Mouse (Mus musculus) splenic B cell, adult 2 months (primary cell): ENCODE measurements around the gene Dhh.
A peak's percentile ranks its signal among the peaks of the same experiment; 100 is the strongest.
"Not testable (repeated sequence)": the region's sequence is repeated elsewhere in the genome, so short reads cannot be mapped to it uniquely, and the experiment has no call there.

Source experiments
- DNase-seq: peaks from one replicate; pipeline ENCODE4 v3.0.0-alpha.2; 2011; ENCODE audit warnings: low read depth, low spot score
- H3K27me3 ChIP-seq: 2 replicates; pipeline ENCODE4 v1.6.1; 2012; ENCODE audit warnings: mild to moderate bottlenecking, low read length, moderate library complexity, mixed read lengths; ENCODE audit not compliant: control insufficient read depth, poor library complexity, insufficient read depth, severe bottlenecking
- H3K36me3 ChIP-seq: 2 replicates; pipeline ENCODE4 v1.6.1; 2012; ENCODE audit warnings: mild to moderate bottlenecking, low read length, moderate library complexity, mixed read lengths; ENCODE audit not compliant: control insufficient read depth, poor library complexity, insufficient read depth, severe bottlenecking

The Dhh gene

DNA sequence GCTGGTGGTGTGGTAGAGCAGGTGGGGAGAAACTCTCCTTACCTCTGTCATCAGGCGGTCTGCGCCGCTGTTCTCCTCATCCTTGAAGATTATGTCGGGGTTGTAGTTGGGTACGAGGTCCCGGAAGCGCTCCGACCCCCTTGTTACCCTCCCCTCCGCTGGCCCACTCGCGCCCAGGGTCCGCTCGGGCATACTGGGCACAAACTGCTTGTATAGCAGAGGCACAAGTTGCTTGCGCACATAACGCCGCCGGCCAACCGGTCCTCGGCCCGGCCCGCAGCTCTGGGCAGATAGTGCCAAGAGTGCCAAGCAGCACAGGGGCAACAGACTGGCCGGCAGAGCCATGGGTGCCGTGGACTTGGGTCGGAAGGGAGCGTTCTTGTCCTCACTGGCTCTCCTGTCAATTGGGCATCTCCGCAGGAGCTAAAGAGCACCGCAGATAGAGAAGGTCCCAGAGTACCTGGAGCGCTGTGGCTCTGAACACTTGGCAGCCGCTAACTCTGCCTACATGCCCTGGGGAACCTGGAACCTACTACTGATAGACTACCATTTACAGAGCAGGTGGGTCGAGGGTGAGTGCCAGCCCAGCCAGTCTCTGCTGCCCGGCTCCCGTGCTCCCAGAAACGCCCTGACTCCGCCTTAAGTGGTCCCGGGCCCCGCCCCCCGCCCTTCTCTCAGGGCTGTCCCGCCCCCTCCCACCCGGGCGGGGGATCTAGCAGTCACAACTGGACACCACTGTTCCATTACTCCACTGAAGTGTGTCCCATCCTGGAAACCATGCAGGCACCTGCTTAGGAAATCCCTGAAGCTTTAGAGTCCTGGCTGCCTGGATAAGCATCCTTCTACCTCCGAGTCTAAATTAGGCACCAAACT, at the start of gene Dhh:
Gene Dhh (minus strand): TSS at position 613 of the 873 bp plus-strand sequence.
- H3K27me3 ChIP-seq, result peaks cover 2% of the 10 kb centered on the region; the same call in 1 of the 2 replicates
- H3K36me3 ChIP-seq, result no peaks in the 10 kb centered on the region
- no peak for DNase-seq

DNA sequence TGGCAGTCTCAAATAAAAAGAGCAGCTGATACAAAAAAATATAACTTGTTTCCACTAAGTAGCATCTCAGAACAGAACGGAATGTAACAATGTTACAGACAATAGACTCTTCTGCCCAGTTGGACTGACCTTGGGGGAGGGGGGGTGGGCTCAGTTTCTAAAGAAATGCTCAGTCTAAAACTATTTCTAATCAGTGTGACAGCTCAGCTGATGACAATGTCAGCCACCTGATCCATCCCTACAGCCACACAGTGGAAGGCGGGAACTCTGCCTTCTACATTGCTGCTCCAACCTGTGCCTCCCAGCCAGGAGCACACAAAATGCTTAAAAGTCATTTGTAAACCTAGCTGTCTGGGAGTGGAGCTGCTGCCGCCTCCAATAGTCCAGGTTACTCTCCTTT, 49.5 kb upstream of the Dhh start:
- Histone ChIP-seq H3K36me3 (no peaks in the 10 kb centered on the region), H3K27me3 (no peaks in the 10 kb centered on the region)
- no peak for DNase-seq

DNA sequence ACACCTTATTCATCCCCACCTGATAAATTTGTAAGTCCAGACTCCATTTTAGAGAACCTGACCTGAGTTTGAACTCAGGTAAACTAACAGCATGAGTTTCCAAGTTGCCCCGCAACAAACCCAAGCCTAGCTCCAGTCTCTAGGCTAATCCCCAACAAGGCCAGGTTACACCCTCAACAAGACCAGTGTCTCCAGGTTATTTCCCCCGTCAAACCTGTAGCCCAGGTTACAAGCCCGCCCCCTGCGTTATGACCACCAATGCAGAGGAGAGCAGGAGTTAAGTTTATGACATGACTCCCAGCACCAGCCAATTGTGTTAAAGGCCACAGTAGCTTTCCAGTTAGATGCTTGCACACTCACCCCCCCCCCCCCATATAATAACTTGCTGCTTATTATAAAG, 44.8 kb upstream of the Dhh start:
- no peaks in the 10 kb centered on the region for H3K36me3 ChIP-seq
- no peak for DNase-seq
- no peaks in the 10 kb centered on the region for H3K27me3 ChIP-seq

DNA sequence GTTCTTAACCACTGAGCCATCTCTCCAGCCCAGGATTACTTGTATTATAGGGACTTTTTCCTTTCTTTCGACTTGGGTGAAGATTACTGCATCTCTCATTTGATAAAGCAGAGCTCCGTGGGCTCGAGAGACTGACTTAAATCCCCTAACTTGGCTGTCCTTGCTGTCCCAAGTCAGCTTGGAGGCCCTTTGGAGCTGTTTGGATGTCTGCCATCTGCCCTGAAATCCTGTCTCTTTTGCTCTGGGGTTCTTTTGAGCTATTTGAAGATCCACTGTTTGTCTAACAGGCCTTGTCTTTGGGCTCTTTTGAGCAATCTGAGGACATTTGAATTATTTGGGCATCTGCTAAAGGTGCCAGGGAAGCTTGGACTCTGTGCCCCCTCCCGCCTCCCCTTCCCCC, 43.7 kb upstream of the Dhh start:
- H3K27me3 ChIP-seq, result no peaks in the 10 kb centered on the region
- DNase-seq, result no peak
- H3K36me3 ChIP-seq, result no peaks in the 10 kb centered on the region

DNA sequence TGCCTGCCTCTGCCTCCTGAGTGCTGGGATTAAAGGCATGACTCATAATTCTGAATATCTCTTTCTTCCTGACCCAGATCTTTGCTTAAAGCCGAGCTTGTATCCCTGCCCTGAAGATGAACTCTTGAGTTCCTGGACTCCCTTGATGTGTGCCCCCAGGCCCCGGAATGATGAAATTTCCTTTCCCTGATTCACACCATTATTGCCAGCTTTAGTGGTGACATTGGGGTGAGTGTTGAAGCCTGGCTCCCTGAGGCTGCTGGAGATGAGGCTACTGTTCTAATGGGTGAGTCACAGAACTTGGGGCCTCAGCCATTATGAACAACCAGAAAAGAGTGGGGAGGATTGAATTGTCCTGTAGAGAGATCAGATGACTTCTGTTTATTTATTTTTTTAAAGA, 43.2 kb upstream of the Dhh start:
- no peak for DNase-seq
- H3K36me3 ChIP-seq, result no peaks in the 10 kb centered on the region
- H3K27me3 ChIP-seq, result no peaks in the 10 kb centered on the region

DNA sequence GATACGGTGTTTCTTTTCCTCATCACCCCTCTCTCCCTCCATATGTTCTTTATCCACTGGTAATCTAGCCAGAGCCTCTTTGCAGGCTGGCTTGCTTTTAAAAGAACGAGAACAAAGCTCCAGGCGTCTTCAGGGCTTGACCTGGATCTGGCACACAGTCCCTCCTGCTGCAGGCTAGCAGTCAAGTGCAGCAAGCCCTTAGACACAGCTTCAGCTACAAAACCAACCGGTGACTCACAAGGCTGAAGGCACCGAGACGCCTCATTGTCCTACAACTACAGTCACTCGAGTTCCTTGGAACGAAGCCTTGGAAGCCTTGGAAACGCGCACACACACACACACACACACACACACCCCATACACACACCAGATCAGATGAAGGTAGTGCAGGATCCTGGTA, 42.5 kb upstream of the Dhh start:
- no peak for DNase-seq
- Histone ChIP-seq H3K36me3 (no peaks in the 10 kb centered on the region), H3K27me3 (no peaks in the 10 kb centered on the region)

DNA sequence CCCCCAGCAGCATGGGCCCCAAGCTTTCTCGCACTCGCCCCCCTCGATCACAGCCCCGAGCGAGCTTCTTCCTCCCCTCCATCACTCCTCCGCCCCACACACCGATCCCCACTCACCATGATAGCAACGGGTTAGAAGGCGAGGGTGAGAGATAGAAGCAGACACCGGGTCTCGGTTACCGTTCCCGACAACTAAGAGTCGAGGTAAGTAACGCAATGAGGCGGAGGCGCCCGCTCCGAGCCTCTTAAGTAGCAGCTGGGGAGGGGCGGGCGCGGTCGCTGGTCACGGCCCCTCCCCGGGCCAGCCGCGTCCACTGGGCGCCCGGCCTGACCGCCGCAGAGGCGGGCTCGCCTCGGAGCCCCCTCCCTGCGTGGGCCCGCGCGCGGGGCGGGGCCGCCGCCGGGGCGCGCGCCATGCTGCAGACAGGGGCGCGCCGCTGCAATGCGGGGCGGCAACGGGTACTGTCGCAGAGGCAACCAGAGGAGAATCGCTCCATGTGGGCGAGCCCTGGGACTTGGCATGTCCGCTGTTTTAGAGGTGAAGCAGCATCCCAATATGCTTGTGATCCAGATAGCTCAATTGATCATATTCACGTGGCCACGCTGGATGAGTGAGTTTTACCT, 36.0 kb upstream of the Dhh start, which contains the start of gene Tuba1b:
Gene Tuba1b (minus strand): TSS at position 349 of the 623 bp plus-strand sequence.
- DNase-seq, result peak; percentile 90
- H3K27me3 ChIP-seq, result peaks cover 2% of the 10 kb centered on the region; the same call in 1 of the 2 replicates
- 0 out of 2 replicates have a peak, but pooled peaks cover 4% of the 10 kb centered on the region for H3K36me3 ChIP-seq

DNA sequence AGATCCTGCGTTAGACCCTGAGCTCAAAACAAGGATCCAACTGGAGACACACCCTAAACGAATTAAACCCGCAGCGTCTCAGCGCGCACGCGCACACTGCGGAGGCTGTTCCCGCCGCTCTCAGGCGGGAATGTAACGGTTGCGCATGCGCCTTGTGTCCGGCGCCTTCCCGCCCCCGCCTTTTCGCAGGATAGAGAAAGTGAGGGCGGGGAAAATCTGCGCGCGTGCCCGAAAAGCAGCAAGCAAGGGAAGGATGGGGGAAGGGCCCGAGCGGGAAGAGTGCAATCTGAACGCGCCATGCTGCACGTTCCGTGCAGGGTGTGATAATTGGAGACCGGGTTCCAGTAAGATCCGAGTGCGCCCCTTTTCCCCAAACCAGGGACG, 35.5 kb upstream of the Dhh start:
- H3K36me3 ChIP-seq, result 0 out of 2 replicates have a peak, but pooled peaks cover 4% of the 10 kb centered on the region
- DNase-seq, result peak; percentile 90
- peaks cover 2% of the 10 kb centered on the region; the same call in 1 of the 2 replicates for H3K27me3 ChIP-seq

DNA sequence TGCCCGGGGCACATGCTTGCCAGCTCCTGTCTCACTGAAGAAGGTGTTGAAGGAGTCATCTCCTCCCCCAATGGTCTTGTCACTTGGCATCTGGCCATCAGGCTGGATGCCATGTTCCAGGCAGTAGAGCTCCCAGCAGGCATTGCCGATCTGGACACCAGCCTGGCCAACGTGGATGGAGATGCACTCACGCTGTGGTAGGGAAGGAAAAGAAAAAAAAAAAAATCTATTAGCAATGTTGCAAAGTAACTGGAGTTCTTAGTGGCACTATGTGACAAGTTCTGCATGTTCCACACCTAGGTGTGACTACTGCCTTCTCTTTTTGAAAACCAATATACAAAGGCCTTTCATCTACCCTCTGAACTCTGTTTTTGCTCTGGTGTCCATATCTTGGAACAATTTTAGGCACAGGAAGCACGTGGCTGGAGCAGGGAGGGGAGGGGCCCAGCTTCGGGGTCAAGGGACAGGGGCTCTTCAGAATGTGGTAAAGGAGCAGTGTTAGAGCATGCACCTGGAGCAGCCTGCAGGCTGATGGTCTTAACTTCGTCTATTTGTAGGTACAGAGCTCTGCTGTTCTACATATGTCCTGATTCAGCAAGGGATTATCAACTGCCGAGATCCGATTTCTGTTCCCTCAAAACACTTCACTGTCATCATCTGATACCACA, 34.8 kb upstream of the Dhh start:
- H3K36me3 ChIP-seq, H3K27me3 ChIP-seq, DNase-seq: not testable (repeated sequence)

DNA sequence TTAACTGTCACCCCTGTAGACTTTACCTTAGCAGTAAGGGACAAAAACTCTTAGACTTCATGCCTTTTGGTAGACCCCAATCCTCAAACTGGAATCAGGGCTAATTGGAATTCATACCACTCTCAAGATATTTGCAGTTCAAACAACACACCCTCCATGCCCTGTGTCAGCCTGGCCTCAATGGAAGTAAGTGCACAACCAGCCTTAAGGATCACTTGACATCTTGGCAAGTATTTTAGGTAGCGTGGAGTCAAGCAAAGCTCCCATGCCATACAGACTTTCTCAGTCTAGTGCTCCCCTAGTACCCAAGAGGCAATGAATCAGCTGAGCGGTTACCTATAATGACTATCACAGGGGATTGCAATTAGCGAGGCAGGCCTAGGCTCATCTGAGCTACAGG, 32.7 kb upstream of the Dhh start:
- peaks cover 2% of the 10 kb centered on the region for H3K27me3 ChIP-seq
- 0 out of 2 replicates have a peak, but pooled peaks cover 4% of the 10 kb centered on the region for H3K36me3 ChIP-seq
- no peak for DNase-seq

DNA sequence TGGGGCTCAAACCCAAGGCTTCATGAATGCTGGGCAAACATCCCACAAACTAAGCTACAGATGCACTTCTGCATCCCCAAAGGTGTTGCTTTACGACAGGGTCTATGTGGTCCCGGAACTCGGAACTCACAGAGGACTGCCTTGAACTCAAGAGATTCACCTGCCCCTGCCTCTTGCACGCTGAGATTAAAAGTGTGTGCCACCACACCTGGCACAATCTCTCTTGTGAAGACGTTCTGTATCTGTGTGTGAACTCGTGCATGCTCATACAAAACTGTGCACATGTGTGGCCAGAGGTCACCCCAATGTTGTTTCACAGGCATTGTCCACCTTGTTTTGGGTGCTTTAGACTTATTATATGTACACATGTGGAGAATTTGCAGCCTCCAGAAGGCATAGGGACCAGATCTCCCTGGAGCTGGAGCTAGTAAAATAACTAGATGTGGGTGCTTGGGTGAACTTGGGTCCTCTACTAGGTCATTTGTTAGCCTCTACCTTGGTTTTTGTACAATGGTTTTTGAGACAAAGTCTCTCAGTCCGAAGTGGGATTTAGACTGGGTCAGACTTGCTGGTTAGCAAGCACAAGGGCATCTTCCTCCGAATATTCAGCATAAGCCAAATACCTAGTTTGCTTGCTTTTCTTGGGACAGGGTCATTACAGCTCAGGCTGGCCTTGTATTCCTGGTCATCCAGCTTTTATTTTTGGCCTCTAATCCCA, 31.8 kb upstream of the Dhh start:
- peaks cover 2% of the 10 kb centered on the region for H3K27me3 ChIP-seq
- H3K36me3 ChIP-seq, result 0 out of 2 replicates have a peak, but pooled peaks cover 4% of the 10 kb centered on the region
- DNase-seq, result no peak

DNA sequence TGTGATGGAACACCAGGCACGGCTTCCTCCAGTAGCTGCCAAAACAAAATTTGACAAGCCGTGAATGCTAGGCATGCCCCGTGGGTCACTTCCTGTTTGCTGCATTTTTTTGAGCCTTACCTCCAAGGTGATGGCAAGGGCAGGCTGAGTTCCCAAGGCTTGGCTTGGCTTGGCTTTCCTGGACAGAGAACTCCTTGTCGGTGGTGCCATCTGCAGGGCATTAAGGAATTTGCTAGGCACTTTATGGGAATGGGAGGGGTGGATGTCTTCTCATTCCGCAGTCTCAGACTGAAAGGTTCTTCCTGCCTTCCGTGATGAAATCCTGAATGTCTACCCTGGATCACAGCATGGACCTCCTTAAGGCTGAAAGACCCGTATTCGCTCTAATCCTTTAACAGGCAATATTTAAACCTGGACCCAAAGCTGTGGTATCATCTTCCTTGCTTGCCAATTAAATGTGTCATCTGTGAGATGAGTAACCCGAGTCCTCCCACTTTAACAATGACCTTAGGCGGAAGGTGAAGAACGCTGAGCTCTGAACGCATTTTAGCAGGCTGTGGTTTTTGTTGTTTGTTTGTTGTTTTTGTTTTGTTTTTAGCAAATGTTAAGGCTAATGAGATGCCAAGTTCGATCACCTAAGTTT, 30.4 kb upstream of the Dhh start:
- H3K36me3 ChIP-seq, result 0 out of 2 replicates have a peak, but pooled peaks cover 4% of the 10 kb centered on the region
- peaks cover 2% of the 10 kb centered on the region for H3K27me3 ChIP-seq
- peak; percentile 52 for DNase-seq

DNA sequence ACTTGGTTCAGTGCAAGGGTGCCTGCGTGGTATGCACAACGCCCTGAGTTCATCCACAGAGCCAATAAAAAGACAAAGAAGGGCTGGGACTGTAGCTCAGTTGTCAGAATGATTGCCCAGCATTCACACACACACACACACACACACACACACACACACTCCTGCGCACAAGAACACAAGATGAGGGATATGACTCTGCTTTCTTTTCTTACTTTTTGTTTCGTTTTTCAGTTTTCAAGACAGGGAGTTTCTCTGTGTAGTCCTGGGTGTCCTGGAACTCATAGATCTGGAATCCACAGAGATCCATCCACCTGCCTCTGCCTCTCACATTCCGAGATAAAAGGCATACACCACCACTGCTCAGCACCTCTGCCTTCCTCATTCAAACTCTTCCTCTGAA, 29.2 kb upstream of the Dhh start:
- Histone ChIP-seq H3K36me3 (peaks cover 2% of the 10 kb centered on the region; the same call in 1 of the 2 replicates), H3K27me3 (no peaks in the 10 kb centered on the region; the same call in 1 of the 2 replicates)
- DNase-seq, result peak; percentile 39

DNA sequence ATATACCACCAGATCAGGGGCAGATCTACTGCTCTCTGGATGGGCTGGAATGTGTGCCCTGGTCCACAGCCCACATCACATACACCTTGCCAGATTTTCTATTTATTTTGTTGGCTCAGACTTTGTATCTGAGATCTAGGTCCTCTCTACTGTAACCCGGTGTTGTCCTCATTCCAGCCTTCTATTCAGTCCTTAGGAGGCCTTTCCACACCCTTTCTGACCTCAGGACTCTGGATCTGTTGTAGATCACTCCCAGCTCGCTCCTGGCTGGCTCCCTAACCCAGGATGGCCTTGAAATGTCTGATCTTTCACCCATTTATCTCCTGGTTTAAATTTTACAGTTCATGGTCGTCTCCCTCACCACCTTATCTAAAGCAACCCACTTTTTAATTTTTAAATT, 26.3 kb upstream of the Dhh start:
- DNase-seq, result no peak
- no peaks in the 10 kb centered on the region; the same call in 1 of the 2 replicates for H3K36me3 ChIP-seq

More for the DNA sequence above, 26.3 kb upstream of the Dhh start:
- H3K27me3 ChIP-seq, result no peaks in the 10 kb centered on the region; the same call in 1 of the 2 replicates
